Mouse (Mus musculus): Measurements from ENCODE around the gene 1110051M20Rik. TPM values are rescaled to one million over a fixed set of nuclear protein-coding genes. Genes with fewer than 3 reads are reported as not detected.

The 1110051M20Rik gene
- total RNA-seq, 2 experiments from 2014 or later, result 101 to 108 TPM

GRCm38 (mm10) chr2:91268706-91269105, 175.8 kb downstream of the 1110051M20Rik start:
- DNase-seq (ENCODE audit: extremely low spot score in 1 of 2, low spot score in 1 of 2), result no peak

- no peak for DNase-seq (ENCODE audit: extremely low spot score in 1 of 2, low spot score in 1 of 2)
These were observed 176.5 kb downstream of the 1110051M20Rik start for GRCm38 (mm10) chr2:91268042-91268441.

- peak; percentile 87 to 95 for DNase-seq (ENCODE audit: extremely low spot score in 1 of 2, low spot score in 1 of 2)
These were observed 179.5 kb downstream of the 1110051M20Rik start, which contains the start of gene Arfgap2 for GRCm38 (mm10) chr2:91264711-91265681. TSS of gene Arfgap2 (plus strand) at chr2:91264974.

- DNase-seq (ENCODE audit: extremely low spot score in 1 of 2, low spot score in 1 of 2), result no peak
These were observed 180.5 kb downstream of the 1110051M20Rik start for GRCm38 (mm10) chr2:91263692-91264660.

- no peak for DNase-seq (ENCODE audit: extremely low spot score in 1 of 2, low spot score in 1 of 2)
These were observed 185.0 kb downstream of the 1110051M20Rik start for GRCm38 (mm10) chr2:91259493-91259892.

- no peak for DNase-seq (ENCODE audit: extremely low spot score in 1 of 2, low spot score in 1 of 2)
These were observed 185.7 kb downstream of the 1110051M20Rik start for GRCm38 (mm10) chr2:91258830-91259229.

- DNase-seq (ENCODE audit: extremely low spot score in 1 of 2, low spot score in 1 of 2), result no peak
These were observed 186.4 kb downstream of the 1110051M20Rik start for GRCm38 (mm10) chr2:91258054-91258453.

GRCm38 (mm10) chr2:91257126-91257980, 187.2 kb downstream of the 1110051M20Rik start:
- DNase-seq (ENCODE audit: extremely low spot score in 1 of 2, low spot score in 1 of 2), result no peak

GRCm38 (mm10) chr2:91256256-91257125, 188.0 kb downstream of the 1110051M20Rik start:
- DNase-seq (ENCODE audit: extremely low spot score in 1 of 2, low spot score in 1 of 2), result no peak

GRCm38 (mm10) chr2:91255661-91256150, 188.8 kb downstream of the 1110051M20Rik start, which contains the start of gene Pacsin3:
TSS of gene Pacsin3 (plus strand) at chr2:91255954.
- no peak for DNase-seq (ENCODE audit: extremely low spot score in 1 of 2, low spot score in 1 of 2)

- DNase-seq (ENCODE audit: extremely low spot score in 1 of 2, low spot score in 1 of 2), result no peak
These were observed 189.7 kb downstream of the 1110051M20Rik start for GRCm38 (mm10) chr2:91254725-91255380.

- DNase-seq (ENCODE audit: extremely low spot score in 1 of 2, low spot score in 1 of 2), result no peak
These were observed 192.0 kb downstream of the 1110051M20Rik start for GRCm38 (mm10) chr2:91252512-91252911.

- DNase-seq (ENCODE audit: extremely low spot score in 1 of 2, low spot score in 1 of 2), result no peak
These were observed 192.5 kb downstream of the 1110051M20Rik start for GRCm38 (mm10) chr2:91252001-91252400.

GRCm38 (mm10) chr2:91248366-91248765, 196.1 kb downstream of the 1110051M20Rik start:
- DNase-seq (ENCODE audit: extremely low spot score in 1 of 2, low spot score in 1 of 2), result no peak

- no peak for DNase-seq (ENCODE audit: extremely low spot score in 1 of 2, low spot score in 1 of 2)
These were observed 199.8 kb downstream of the 1110051M20Rik start for GRCm38 (mm10) chr2:91244557-91245228.

GRCm38 (mm10) chr2:91243416-91243815, 201.1 kb downstream of the 1110051M20Rik start:
- peak in 1 of 2 experiments; percentile 60 for DNase-seq (ENCODE audit: extremely low spot score in 1 of 2, low spot score in 1 of 2)

- DNase-seq (ENCODE audit: extremely low spot score in 1 of 2, low spot score in 1 of 2), result no peak
These were observed 202.0 kb downstream of the 1110051M20Rik start for GRCm38 (mm10) chr2:91242547-91242946.
